Mouse (Mus musculus): ENCODE results near the gene Insl5.
A peak's percentile ranks its signal among the peaks of the same experiment; 100 is the strongest.

Insl5 gene

GRCm38 (mm10) chr4:102990595-102991340, 35.9 kb downstream of the Insl5 start:
- no peak for DNase-seq (ENCODE audit: low read depth, low spot score)

GRCm38 (mm10) chr4:102990016-102990415, 36.6 kb downstream of the Insl5 start:
- DNase-seq (ENCODE audit: low read depth, low spot score), result no peak

- DNase-seq (ENCODE audit: low read depth, low spot score), result no peak
Measured at GRCm38 (mm10) chr4:102989391-102989790, 37.3 kb downstream of the Insl5 start.

GRCm38 (mm10) chr4:102988526-102988925, 38.1 kb downstream of the Insl5 start:
- DNase-seq (ENCODE audit: low read depth, low spot score), result no peak

GRCm38 (mm10) chr4:102987756-102988155, 38.9 kb downstream of the Insl5 start:
- no peak for DNase-seq (ENCODE audit: low read depth, low spot score)

GRCm38 (mm10) chr4:102987325-102987724, 39.3 kb downstream of the Insl5 start:
- DNase-seq (ENCODE audit: low read depth, low spot score), result no peak

- DNase-seq (ENCODE audit: low read depth, low spot score), result peak; percentile 32
Measured at GRCm38 (mm10) chr4:102986917-102987316, 39.7 kb downstream of the Insl5 start.

GRCm38 (mm10) chr4:102986173-102986572, 40.5 kb downstream of the Insl5 start:
- DNase-seq (ENCODE audit: low read depth, low spot score), result no peak

GRCm38 (mm10) chr4:102981709-102982108, 44.9 kb downstream of the Insl5 start:
- DNase-seq (ENCODE audit: low read depth, low spot score), result no peak

GRCm38 (mm10) chr4:102979385-102979784, 47.3 kb downstream of the Insl5 start:
- DNase-seq (ENCODE audit: low read depth, low spot score), result no peak

GRCm38 (mm10) chr4:102978440-102978839, 48.2 kb downstream of the Insl5 start, which contains the start of gene Tctex1d1:
Tctex1d1 (plus strand) TSS chr4:102978606.
- no peak for DNase-seq (ENCODE audit: low read depth, low spot score)

- no peak for DNase-seq (ENCODE audit: low read depth, low spot score)
Measured at GRCm38 (mm10) chr4:102977778-102978321, 48.8 kb downstream of the Insl5 start.

GRCm38 (mm10) chr4:102976290-102977275, 50.1 kb downstream of the Insl5 start:
- no peak for DNase-seq (ENCODE audit: low read depth, low spot score)

- no peak for DNase-seq (ENCODE audit: low read depth, low spot score)
Measured at GRCm38 (mm10) chr4:102974172-102974571, 52.5 kb downstream of the Insl5 start.

GRCm38 (mm10) chr4:102972071-102972470, 54.6 kb downstream of the Insl5 start:
- no peak for DNase-seq (ENCODE audit: low read depth, low spot score)

- no peak for DNase-seq (ENCODE audit: low read depth, low spot score)
Measured at GRCm38 (mm10) chr4:102971159-102971558, 55.5 kb downstream of the Insl5 start.

- DNase-seq (ENCODE audit: low read depth, low spot score), result no peak
Measured at GRCm38 (mm10) chr4:102969599-102969998, 57.0 kb downstream of the Insl5 start.

All from skeletal muscle tissue, adult 2 months (tissue).